Mouse (Mus musculus) olfactory bulb, adult 2 months (tissue): Measurements from ENCODE around the gene Zfp978. TPM values are rescaled to one million over a fixed set of nuclear protein-coding genes. Genes with fewer than 3 reads are reported as not detected.
"Not testable (repeated sequence)": the region's sequence is repeated elsewhere in the genome, so short reads cannot be mapped to it uniquely, and the experiment has no call there.

Experiments used
- H3K27ac ChIP-seq: fragments of 200-500 bp; 2 replicates; pipeline ENCODE4 v1.5.1; 2012; ENCODE audit warnings: low read depth, low read length; ENCODE audit not compliant: insufficient read depth
- H3K4me1 ChIP-seq: fragments of 200-500 bp; 2 replicates; pipeline ENCODE4 v1.6.1; 2012; ENCODE audit warnings: low read length; ENCODE audit not compliant: control insufficient read depth, insufficient read depth
- H3K4me3 ChIP-seq: fragments of 200-500 bp; 2 replicates; pipeline ENCODE4 v1.5.1; 2012; ENCODE audit warnings: mild to moderate bottlenecking, low read depth, low read length, moderate library complexity; ENCODE audit not compliant: insufficient read depth
- CTCF ChIP-seq: fragments of 200-500 bp; IDR thresholded peaks from 2 replicates; pipeline ENCODE4 v1.5.1; 2012; ENCODE audit warnings: low read depth, mild to moderate bottlenecking, low read length, moderate library complexity; ENCODE audit not compliant: insufficient read depth
- POLR2A ChIP-seq: fragments of 200-500 bp; IDR thresholded peaks from 2 replicates; pipeline ENCODE4 v1.6.1; 2012; ENCODE audit warnings: mild to moderate bottlenecking, low read depth, low read length, moderate library complexity; ENCODE audit not compliant: insufficient read depth
- WGBS: fragments of 180-500 bp; shearing (Covaris S2); methylation state at CpG from one replicate; pipeline ENCODE4 v1.1.7; 2018; 5-methylcytosine and 5-hydroxymethylcytosine counted together
- polyA plus RNA-seq: library from polyadenylated mRNA; stranded (reverse); fragments of >200 nt; gene quantifications from 2 replicates; pipeline ENCODE4 v1.2.4, GENCODE M21; 2012; ENCODE audit warnings: low replicate concordance; ENCODE audit not compliant: missing spikeins, insufficient read depth, insufficient read length

Gene Zfp978
- not detected in 2 replicates for polyA plus RNA-seq

- WGBS, result no CpG with 5 or more reads among the region's 6 CpGs
- not testable (repeated sequence) for H3K27ac ChIP-seq, H3K4me3 ChIP-seq, H3K4me1 ChIP-seq
These were observed at the start of gene Zfp978 for GRCm38 (mm10) chr4:147361003-147361402. TSS of gene Zfp978 (plus strand) at chr4:147361303.

- not testable (repeated sequence) for H3K4me1 ChIP-seq, H3K27ac ChIP-seq, H3K4me3 ChIP-seq
- WGBS, result 92% methylated on average over 2 of the region's 2 CpGs
These were observed 25.9 kb upstream of the Zfp978 start for GRCm38 (mm10) chr4:147335036-147335690.

- not testable (repeated sequence) for H3K27ac ChIP-seq, H3K4me3 ChIP-seq, H3K4me1 ChIP-seq
- WGBS, result 15% methylated on average over 1 of the region's 1 CpGs
These were observed 25.3 kb upstream of the Zfp978 start for GRCm38 (mm10) chr4:147335691-147336367.

- WGBS, result 67% methylated on average over 6 of the region's 6 CpGs
- not testable (repeated sequence) for H3K27ac ChIP-seq, H3K4me3 ChIP-seq, H3K4me1 ChIP-seq
These were observed 24.5 kb upstream of the Zfp978 start for GRCm38 (mm10) chr4:147336368-147337195.

GRCm38 (mm10) chr4:147337520-147337919, 23.6 kb upstream of the Zfp978 start:
- H3K27ac ChIP-seq, H3K4me3 ChIP-seq, H3K4me1 ChIP-seq: not testable (repeated sequence)
- 90% methylated on average over 2 of the region's 2 CpGs for whole genome bisulfite sequencing

GRCm38 (mm10) chr4:147338032-147338610, 23.0 kb upstream of the Zfp978 start:
- WGBS, result 71% methylated on average over 5 of the region's 5 CpGs

GRCm38 (mm10) chr4:147338706-147339105, 22.4 kb upstream of the Zfp978 start:
- not testable (repeated sequence) for H3K4me1 ChIP-seq, H3K27ac ChIP-seq, H3K4me3 ChIP-seq
- 80% methylated on average over 3 of the region's 3 CpGs for WGBS

More at GRCm38 (mm10) chr4:147338032-147338610, 23.0 kb upstream of the Zfp978 start:
- no peak overlapping the region for H3K27ac ChIP-seq
- TF ChIP-seq POLR2A (no peak), CTCF (no peak)
- no peak overlapping the region for H3K4me3 ChIP-seq
- H3K4me1 ChIP-seq, result no peaks in the 10 kb centered on the region

- 69% methylated on average over 7 of the region's 7 CpGs for WGBS
These were observed 21.4 kb upstream of the Zfp978 start for GRCm38 (mm10) chr4:147339601-147340219.

GRCm38 (mm10) chr4:147340236-147340635, 20.9 kb upstream of the Zfp978 start:
- 64% methylated on average over 3 of the region's 3 CpGs for WGBS
- not testable (repeated sequence) for H3K4me3 ChIP-seq, H3K4me1 ChIP-seq, H3K27ac ChIP-seq

More at GRCm38 (mm10) chr4:147339601-147340219, 21.4 kb upstream of the Zfp978 start:
- not testable (repeated sequence) for H3K27ac ChIP-seq, H3K4me3 ChIP-seq, H3K4me1 ChIP-seq

GRCm38 (mm10) chr4:147340876-147341275, 20.2 kb upstream of the Zfp978 start:
- H3K4me1 ChIP-seq, H3K4me3 ChIP-seq, H3K27ac ChIP-seq: not testable (repeated sequence)
- 84% methylated on average over 3 of the region's 3 CpGs for WGBS

GRCm38 (mm10) chr4:147343042-147343908, 17.8 kb upstream of the Zfp978 start:
- H3K4me1 ChIP-seq, H3K4me3 ChIP-seq, H3K27ac ChIP-seq: not testable (repeated sequence)
- 78% methylated on average over 6 of the region's 6 CpGs for WGBS

- WGBS, result 91% methylated on average over 2 of the region's 2 CpGs
- H3K4me1 ChIP-seq, H3K27ac ChIP-seq, H3K4me3 ChIP-seq: not testable (repeated sequence)
These were observed 16.0 kb upstream of the Zfp978 start for GRCm38 (mm10) chr4:147345061-147345554.
